In genomic region chr8:84725941-84726259, GRCm38 (mm10) we compare ENCODE assay signal across 9 mouse cellular contexts. TPM values are rescaled to one million over a fixed set of nuclear protein-coding genes. Genes with fewer than 3 reads are reported as not detected.
DNase-seq lines count a peak whose midpoint lies in the region; ATAC-seq and TF ChIP-seq lines count a peak whose summit lies in the region.
"Had no signal": no experiment of that assay in that cellular context is flagged by ENCODE, and none has a peak within 500 bp of the region (broad histone marks: within the 10 kb centered on the region; RNA-seq: fewer than 3 reads in every experiment).

No protein-coding gene starts in this region.

- H3K36me3 ChIP-seq in heart, embryonic 15.5 days: 0 out of 2 replicates have a peak, but pooled peaks cover 5% of the 10 kb centered on the region
- peaks cover 8% of the 10 kb centered on the region; the same call in 1 of the 2 replicates for H3K36me3 ChIP-seq in midbrain, embryonic 13.5 days

- no peaks in the 10 kb centered on the region for H3K27me3 ChIP-seq in heart, embryonic 15.5 days
- H3K27me3 ChIP-seq in midbrain, embryonic 13.5 days: peaks cover 11% of the 10 kb centered on the region; the same call in 1 of the 2 replicates

- no peak for ATAC-seq in heart, embryonic 15.5 days (replicated peaks; ENCODE audit: insufficient number of reproducible peaks, insufficient read depth, low FRiP score, low read depth)
- no peak for ATAC-seq in midbrain, embryonic 13.5 days

- TF ChIP-seq POLR2A in brain, embryonic 14.5 days (IDR thresholded peaks at IDR 0.05; ENCODE audit: borderline replicate concordance, extremely low read depth, insufficient read depth, insufficient read length, poor library complexity, severe bottlenecking): no peak

- WGBS in heart, embryonic 15.5 days: 12% methylated on average over 3 of the region's 3 CpGs
- WGBS in midbrain, embryonic 13.5 days: 19% methylated on average over 3 of the region's 3 CpGs

- no peak overlapping the region for H3K9ac ChIP-seq in heart, embryonic 15.5 days
- H3K9ac ChIP-seq in midbrain, embryonic 13.5 days (replicated peaks): no peak overlapping the region
- H3K9ac ChIP-seq: neural tube, embryonic 12.5 days had no signal

- H3K9me3 ChIP-seq in heart, embryonic 15.5 days (replicated peaks): no peaks in the 10 kb centered on the region
- H3K9me3 ChIP-seq in midbrain, embryonic 13.5 days: no peaks in the 10 kb centered on the region
- H3K9me3 ChIP-seq: neural tube, embryonic 12.5 days had no signal

- H3K4me3 ChIP-seq in heart, embryonic 15.5 days: no peak overlapping the region
- no peak overlapping the region for H3K4me3 ChIP-seq in midbrain, embryonic 13.5 days (replicated peaks)
- H3K4me3 ChIP-seq: neural tube, embryonic 12.5 days had no signal

- no peak overlapping the region; the same call in 1 of the 2 replicates for H3K4me2 ChIP-seq in heart, embryonic 15.5 days
- H3K4me2 ChIP-seq in midbrain, embryonic 13.5 days (replicated peaks): no peak overlapping the region

- peak; percentile 42; the same call in 1 of the 2 replicates for TF ChIP-seq CTCF in brain, embryonic 14.5 days (IDR thresholded peaks at IDR 0.05; ENCODE audit: borderline replicate concordance, extremely low read depth, insufficient read depth, insufficient read length)

- intact Hi-C loops in heart, postnatal 25 days (cut with DNase I): no loop called here

- H3K27ac ChIP-seq in heart, embryonic 15.5 days: peak overlapping the region; percentile 90
- peak overlapping the region; percentile 51 for H3K27ac ChIP-seq in midbrain, embryonic 13.5 days
- H3K27ac ChIP-seq: neural tube, embryonic 12.5 days had no signal

- H3K4me1 ChIP-seq in heart, embryonic 15.5 days (replicated peaks): peaks cover 82% of the 10 kb centered on the region
- peaks cover 78% of the 10 kb centered on the region for H3K4me1 ChIP-seq in midbrain, embryonic 13.5 days (replicated peaks)

- DNase-seq in heart, adult 18-20 months: peak; percentile 71 to 74
- no peak for DNase-seq in heart, postnatal 25 days (ENCODE audit: low spot score)
- peak; percentile 76 for DNase-seq in brain, embryonic 14.5 days (ENCODE audit: low read depth)
- DNase-seq in kidney, postnatal 36 days: peak; percentile 60 to 69
- DNase-seq in urinary bladder, adult 2 months (ENCODE audit: low spot score): no peak
- DNase-seq in c-Kit-positive CD71-positive TER-119-positive erythroid progenitor cells, embryonic 14.5 days (ENCODE audit: low spot score): no peak

RNA-seq across cellular contexts. Expression of gene G430095P16Rik, which starts 3.1 kb away (rescaled TPM):
- total RNA-seq in heart, adult 18-20 months (2021): under 1 TPM; 0.40 to 0.69 TPM
- total RNA-seq in heart, postnatal 25 days (2021): under 1 TPM in 1 of 2 experiments, not detected in 1; 0.39 TPM
- 0.92 and 1.5 TPM in 2 replicates for polyA plus RNA-seq in brain, embryonic 14.5 days (2012; rRNA removed)
- polyA plus RNA-seq in heart, embryonic 15.5 days (2015; fragmentation: Nextera tagmentation; extraction: Ambion mirVana): 4.5 TPM in 2 replicates
- 1.3 and 1.9 TPM in 2 replicates for polyA plus RNA-seq in midbrain, embryonic 13.5 days (2015; fragmentation: Nextera tagmentation; extraction: Ambion mirVana)
- polyA plus RNA-seq in urinary bladder, adult 2 months (2012; rRNA removed): 1.0 and 1.2 TPM in 2 replicates

RNA-seq across cellular contexts. Expression of gene Lyl1, which starts 24.6 kb away (rescaled TPM):
- total RNA-seq in heart, adult 18-20 months (2021): 1 to 10 TPM; 3.1 to 4.4 TPM
- total RNA-seq in heart, postnatal 25 days (2021): 1 to 10 TPM; 4.2 to 4.5 TPM
- polyA plus RNA-seq in brain, embryonic 14.5 days (2012; rRNA removed): 3.4 and 4.7 TPM in 2 replicates
- 9.2 and 13.2 TPM in 2 replicates for polyA plus RNA-seq in heart, embryonic 15.5 days (2015; fragmentation: Nextera tagmentation; extraction: Ambion mirVana)
- polyA plus RNA-seq in midbrain, embryonic 13.5 days (2015; fragmentation: Nextera tagmentation; extraction: Ambion mirVana): 2.1 and 2.4 TPM in 2 replicates
- polyA plus RNA-seq in urinary bladder, adult 2 months (2012; rRNA removed): 7.8 and 8.7 TPM in 2 replicates

RNA-seq across cellular contexts. Expression of gene Nacc1, which starts 38.2 kb away (rescaled TPM):
- total RNA-seq in heart, adult 18-20 months (2021): 10 to 100 TPM; 31.4 to 32.7 TPM
- 10 to 100 TPM; 32.0 to 32.6 TPM for total RNA-seq in heart, postnatal 25 days (2021)
- 81.8 and 87.0 TPM in 2 replicates for polyA plus RNA-seq in brain, embryonic 14.5 days (2012; rRNA removed)
- polyA plus RNA-seq in heart, embryonic 15.5 days (2015; fragmentation: Nextera tagmentation; extraction: Ambion mirVana): 10.7 and 14.6 TPM in 2 replicates
- polyA plus RNA-seq in midbrain, embryonic 13.5 days (2015; fragmentation: Nextera tagmentation; extraction: Ambion mirVana): 16.8 and 17.3 TPM in 2 replicates
- 39.5 and 49.4 TPM in 2 replicates for polyA plus RNA-seq in urinary bladder, adult 2 months (2012; rRNA removed)

RNA-seq across cellular contexts. Expression of gene Trmt1, which starts 39.8 kb away (rescaled TPM):
- 10 to 100 TPM; 34.2 to 45.1 TPM for total RNA-seq in heart, adult 18-20 months (2021)
- total RNA-seq in heart, postnatal 25 days (2021): 10 to 100 TPM; 32.6 to 37.6 TPM
- 113 and 120 TPM in 2 replicates for polyA plus RNA-seq in brain, embryonic 14.5 days (2012; rRNA removed)
- polyA plus RNA-seq in heart, embryonic 15.5 days (2015; fragmentation: Nextera tagmentation; extraction: Ambion mirVana): 40.6 and 47.4 TPM in 2 replicates
- polyA plus RNA-seq in midbrain, embryonic 13.5 days (2015; fragmentation: Nextera tagmentation; extraction: Ambion mirVana): 50.1 and 55.7 TPM in 2 replicates
- polyA plus RNA-seq in urinary bladder, adult 2 months (2012; rRNA removed): 71.7 and 76.3 TPM in 2 replicates

Comparison
In these comparisons a context has a peak if more than half of its experiments do, and no peak if none do; other contexts are left out.
1. DNase-seq: peak in heart, adult 18-20 months (2 of 2), brain, embryonic 14.5 days (single experiment) and kidney, postnatal 36 days (2 of 2); none in heart, postnatal 25 days (single experiment), urinary bladder, adult 2 months (single experiment) and c-Kit-positive CD71-positive TER-119-positive erythroid progenitor cells, embryonic 14.5 days (single experiment).